Mouse (Mus musculus) myocyte (in vitro differentiated cells): Measurements from ENCODE around the gene Vmn2r94. TPM values are rescaled to one million over a fixed set of nuclear protein-coding genes. Genes with fewer than 3 reads are reported as not detected.

ENCODE experiments used
- H3K27me3 ChIP-seq: one replicate; pipeline ENCODE4 v1.6.1; 2011; ENCODE audit not compliant: control insufficient read depth, insufficient read depth, insufficient read length
- H3K36me3 ChIP-seq: one replicate; pipeline ENCODE4 v1.6.1; 2011; ENCODE audit not compliant: control insufficient read depth, insufficient read depth
- H3K4me2 ChIP-seq: one replicate; pipeline ENCODE4 v1.6.1; 2011; ENCODE audit warnings: low read depth, control low read depth
- H3K4me3 ChIP-seq: one replicate; pipeline ENCODE4 v1.5.1; 2011; ENCODE audit warnings: mild to moderate bottlenecking, control low read depth, moderate library complexity
- H3K79me2 ChIP-seq: one replicate; pipeline ENCODE4 v1.6.1; 2011; ENCODE audit not compliant: control insufficient read depth, insufficient read depth
- H3ac ChIP-seq: one replicate; pipeline ENCODE4 v1.6.1; 2011; ENCODE audit not compliant: control insufficient read depth, insufficient read length
- CEBPB ChIP-seq: IDR thresholded peaks from 2 replicates; pipeline ENCODE4 v1.6.1; 2011; ENCODE audit warnings: mild to moderate bottlenecking, moderate library complexity; ENCODE audit not compliant: poor library complexity, insufficient read depth, severe bottlenecking
- E2F4 ChIP-seq: IDR thresholded peaks from one replicate; pipeline ENCODE4 v1.6.1; 2011; ENCODE audit warnings: mild to moderate bottlenecking, control low read depth, moderate library complexity; ENCODE audit not compliant: insufficient read depth
- MAX ChIP-seq: IDR thresholded peaks from one replicate; pipeline ENCODE4 v1.6.1; 2011; ENCODE audit warnings: low read depth, mild to moderate bottlenecking, control low read depth
- MYOD1 ChIP-seq, 3 experiments: IDR thresholded peaks; one replicate each; pipeline ENCODE4 v1.6.1; 2011; ENCODE audit warnings: control low read depth in 2 of 3, low read depth in 2 of 3, mild to moderate bottlenecking in 2 of 3, moderate library complexity in 1 of 3; ENCODE audit not compliant: insufficient read length in 2 of 3, control insufficient read depth in 1 of 3
- MYOG ChIP-seq, 3 experiments: IDR thresholded peaks; one replicate each; pipeline ENCODE4 v1.6.1; 2011; ENCODE audit warnings: control low read depth in 2 of 3, low read depth in 2 of 3, mild to moderate bottlenecking in 2 of 3; ENCODE audit not compliant: insufficient read length in 2 of 3, control insufficient read depth in 1 of 3, insufficient read depth in 1 of 3
- POLR2A ChIP-seq: IDR thresholded peaks from one replicate; pipeline ENCODE4 v1.6.1; 2011; ENCODE audit warnings: low read depth, mild to moderate bottlenecking, control low read depth, moderate library complexity; ENCODE audit not compliant: insufficient read length
- POLR2AphosphoS2 ChIP-seq: IDR thresholded peaks from one replicate; pipeline ENCODE4 v1.6.1; 2011; ENCODE audit warnings: low read depth, control low read depth; ENCODE audit not compliant: insufficient read length
- REST ChIP-seq: IDR thresholded peaks from one replicate; pipeline ENCODE4 v1.6.1; 2011; ENCODE audit warnings: mild to moderate bottlenecking, control low read depth, moderate library complexity; ENCODE audit not compliant: insufficient read depth, insufficient read length
- SRF ChIP-seq: IDR thresholded peaks from one replicate; pipeline ENCODE4 v1.6.1; 2011; ENCODE audit warnings: low read depth; ENCODE audit not compliant: control insufficient read depth, insufficient read length
- TCF3 ChIP-seq: IDR thresholded peaks from one replicate; pipeline ENCODE4 v1.6.1; 2011; ENCODE audit warnings: low read depth, control low read depth; ENCODE audit not compliant: insufficient read length
- USF1 ChIP-seq: IDR thresholded peaks from one replicate; pipeline ENCODE4 v1.6.1; 2011; ENCODE audit warnings: low read depth, mild to moderate bottlenecking, control low read depth, moderate library complexity
- polyA plus RNA-seq: library from polyadenylated mRNA; unstranded; fragments of >200 nt; fragmentation: generic; extraction: Trizol; gene quantifications from one replicate; pipeline ENCODE4 v1.2.1, GENCODE M21; 2012; ENCODE audit warnings: missing spikeins

Gene Vmn2r94
- polyA plus RNA-seq, 1 experiment = not detected

DNA sequence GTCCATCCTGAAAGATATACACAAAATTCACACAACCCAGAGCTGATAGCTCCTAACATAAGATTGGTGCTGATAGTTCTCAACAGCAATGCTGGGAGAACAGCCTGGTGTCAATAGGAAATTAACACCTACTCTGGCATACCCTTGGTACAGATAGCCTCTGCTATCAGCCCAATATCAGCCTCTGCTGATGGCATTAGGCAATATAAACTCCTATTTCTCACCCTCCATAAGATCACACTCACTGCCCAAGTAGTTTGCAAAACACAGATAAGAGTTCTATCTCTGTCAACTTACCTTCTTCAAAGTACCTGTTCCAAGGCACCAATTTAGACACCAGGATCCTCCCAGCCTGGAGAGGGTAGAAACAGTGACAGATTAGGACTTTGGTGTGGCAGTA lies 56.3 kb downstream of the Vmn2r94 start:
- Histone ChIP-seq H3ac (no peak overlapping the region), H3K79me2 (no peaks in the 10 kb centered on the region), H3K4me2 (no peak overlapping the region), H3K4me3 (no peak overlapping the region), H3K36me3 (no peaks in the 10 kb centered on the region), H3K27me3 (no peaks in the 10 kb centered on the region)
- TF ChIP-seq POLR2A (no peak), MAX (no peak), MYOD1 (IDR thresholded peaks at IDR 0.05; ENCODE audit: control insufficient read depth in 1 of 3, insufficient read length in 2 of 3, low read depth in 2 of 3) (no peak), SRF (no peak), MYOG (IDR thresholded peaks at IDR 0.05; ENCODE audit: control insufficient read depth in 1 of 3, insufficient read depth in 1 of 3, insufficient read length in 2 of 3, low read depth in 2 of 3) (no peak), REST (no peak), USF1 (no peak), POLR2AphosphoS2 (no peak), E2F4 (no peak), TCF3 (no peak), CEBPB (no peak)

Other genes with a start within 250 kb of the Vmn2r94 start
- not detected for gene Vmn2r124, start 228.3 kb downstream of the Vmn2r94 start, polyA plus RNA-seq
- gene Vmn2r91, start 192.7 kb downstream of the Vmn2r94 start, polyA plus RNA-seq = not detected
- gene Vmn2r92, start 125.9 kb downstream of the Vmn2r94 start, polyA plus RNA-seq = not detected
- not detected for gene Vmn2r93, start 20.3 kb upstream of the Vmn2r94 start, polyA plus RNA-seq
- not detected for gene Vmn2r95, start 146.3 kb upstream of the Vmn2r94 start, polyA plus RNA-seq